8 mouse cellular contexts compared by ENCODE assay signal in genomic region chr16:10785371-10786231, GRCm38 (mm10). TPM values are rescaled to one million over a fixed set of nuclear protein-coding genes. Genes with fewer than 3 reads are reported as not detected.
DNase-seq lines count a peak whose midpoint lies in the region; ATAC-seq and TF ChIP-seq lines count a peak whose summit lies in the region.

Gene Socs1 (minus strand): TSS chr16:10785536.

- no peaks in the 10 kb centered on the region for H3K9me3 ChIP-seq in CH12.LX (replicated peaks; ENCODE audit: low read length)
- H3K9me3 ChIP-seq in forebrain, embryonic 10.5 days = no peaks in the 10 kb centered on the region
- no peaks in the 10 kb centered on the region for H3K9me3 ChIP-seq in heart, embryonic 15.5 days (replicated peaks)
- no peaks in the 10 kb centered on the region for H3K9me3 ChIP-seq in liver, embryonic 16.5 days (replicated peaks; ENCODE audit: control insufficient read depth, low read length)
- H3K9me3 ChIP-seq in neural tube, embryonic 13.5 days = no peaks in the 10 kb centered on the region

- TF ChIP-seq EP300 in CH12.LX (IDR thresholded peaks at IDR 0.05; ENCODE audit: low read length) = peak; percentile 85

- peak within 1 kb of the TSS; percentile 64 for H3K4me2 ChIP-seq in CH12.LX (ENCODE audit: insufficient read depth, low read depth, poor library complexity, severe bottlenecking)
- H3K4me2 ChIP-seq in heart, embryonic 15.5 days = peak within 1 kb of the TSS; percentile 97
- H3K4me2 ChIP-seq in liver, embryonic 16.5 days (ENCODE audit: low read depth, low read length) = peak within 1 kb of the TSS; percentile 100
- peak within 1 kb of the TSS; percentile 99 for H3K4me2 ChIP-seq in neural tube, embryonic 13.5 days

- WGBS in forebrain, embryonic 10.5 days = under 1% methylated on average over 57 of the region's 59 CpGs
- under 1% methylated on average over 59 of the region's 59 CpGs for WGBS in heart, embryonic 15.5 days
- WGBS in liver, embryonic 16.5 days (ENCODE audit: insufficient replicate concordance) = under 1% methylated on average over 59 of the region's 59 CpGs
- under 1% methylated on average over 59 of the region's 59 CpGs for WGBS in neural tube, embryonic 13.5 days

- H3K9ac ChIP-seq in CH12.LX (ENCODE audit: insufficient read depth, low read depth) = peak within 1 kb of the TSS; percentile 89
- peak within 1 kb of the TSS; percentile 77 for H3K9ac ChIP-seq in heart, embryonic 15.5 days
- H3K9ac ChIP-seq in liver, embryonic 16.5 days (ENCODE audit: low read depth, low read length) = peak within 1 kb of the TSS; percentile 74
- H3K9ac ChIP-seq in neural tube, embryonic 13.5 days = peak within 1 kb of the TSS; percentile 80

- peaks cover 0 to 24% of the 10 kb centered on the region in 2 experiments for H3K36me3 ChIP-seq in CH12.LX (replicated peaks in 1 of 2; ENCODE audit: control insufficient read depth in 1 of 2, insufficient read depth in 1 of 2, low read length in 1 of 2)
- no peaks in the 10 kb centered on the region for H3K36me3 ChIP-seq in forebrain, embryonic 10.5 days (replicated peaks)
- H3K36me3 ChIP-seq in heart, embryonic 15.5 days = no peaks in the 10 kb centered on the region
- no peaks in the 10 kb centered on the region for H3K36me3 ChIP-seq in liver, embryonic 16.5 days (ENCODE audit: control insufficient read depth, insufficient read depth)
- H3K36me3 ChIP-seq in neural tube, embryonic 13.5 days = no peaks in the 10 kb centered on the region
- H3K36me3 ChIP-seq in testis, adult 2 months (ENCODE audit: control insufficient read depth, insufficient read depth, low read length) = no peaks in the 10 kb centered on the region

- TF ChIP-seq CTCF in CH12.LX (conservative IDR thresholded peaks at IDR 0.05 in 1 of 2, IDR thresholded peaks at IDR 0.05 in 1 of 2; ENCODE audit: low read depth in 2 of 2, low read length in 2 of 2) = no peak
- TF ChIP-seq CTCF in testis, adult 2 months (IDR thresholded peaks at IDR 0.05; ENCODE audit: control insufficient read depth, insufficient read depth, insufficient replicate concordance, low read depth, low read length) = no peak

- H3K27ac ChIP-seq in CH12.LX (ENCODE audit: insufficient read depth, low read depth) = peak within 1 kb of the TSS; percentile 89
- peak within 1 kb of the TSS; percentile 93 for H3K27ac ChIP-seq in forebrain, embryonic 10.5 days
- H3K27ac ChIP-seq in heart, embryonic 15.5 days = peak within 1 kb of the TSS; percentile 99
- peak within 1 kb of the TSS; percentile 87 for H3K27ac ChIP-seq in liver, embryonic 16.5 days (ENCODE audit: low read length)
- peak within 1 kb of the TSS; percentile 89 for H3K27ac ChIP-seq in neural tube, embryonic 13.5 days (replicated peaks)
- peak within 1 kb of the TSS; percentile 89 for H3K27ac ChIP-seq in testis, adult 2 months (ENCODE audit: control insufficient read depth, insufficient read depth, low read depth, low read length)

- peak; percentile 98 for TF ChIP-seq POLR2A in CH12.LX (IDR thresholded peaks at IDR 0.05; ENCODE audit: low read depth, low read length)
- TF ChIP-seq POLR2A in testis, adult 2 months (IDR thresholded peaks at IDR 0.05; ENCODE audit: control insufficient read depth, low read depth, low read length) = peak; percentile 55

- in situ Hi-C loops in CH12.LX (cut with MboI; ENCODE audit: low pct_ligation_motif_present, low pct_unique_long_range_greater_than_20kb, low sequenced_read_pairs) = loop anchor here (5.0 kb wide), 2 partner anchors 118 to 213 kb away; no protein-coding TSS in a partner anchor

- peaks cover 37 to 56% of the 10 kb centered on the region in 2 experiments for H3K4me1 ChIP-seq in CH12.LX (ENCODE audit: control insufficient read depth in 1 of 2, insufficient read depth in 2 of 2)
- H3K4me1 ChIP-seq in forebrain, embryonic 10.5 days = peaks cover 69% of the 10 kb centered on the region
- H3K4me1 ChIP-seq in heart, embryonic 15.5 days (replicated peaks) = peaks cover 63% of the 10 kb centered on the region
- H3K4me1 ChIP-seq in liver, embryonic 16.5 days (ENCODE audit: control insufficient read depth, low read depth, low read length) = peaks cover 7% of the 10 kb centered on the region
- peaks cover 45% of the 10 kb centered on the region for H3K4me1 ChIP-seq in neural tube, embryonic 13.5 days (replicated peaks)
- peaks cover 12% of the 10 kb centered on the region for H3K4me1 ChIP-seq in testis, adult 2 months (ENCODE audit: control insufficient read depth, insufficient read depth, low read length)

- no peak for TF ChIP-seq RAD21 in CH12.LX (IDR thresholded peaks at IDR 0.05; ENCODE audit: low read depth, low read length)

- peak; percentile 98 for DNase-seq in CH12.LX (ENCODE audit: extremely low read depth)
- peak; percentile 78 for DNase-seq in c-Kit-positive CD71-negative TER-119-negative erythroid progenitor cells, embryonic 14.5 days (ENCODE audit: low read depth)
- DNase-seq in forebrain, embryonic 10.5 days (ENCODE audit: extremely low spot score, low spot score) = peak; percentile 90
- DNase-seq in kidney, postnatal 25 days = peak; percentile 92 to 94

- ATAC-seq in heart, embryonic 15.5 days (replicated peaks; ENCODE audit: insufficient number of reproducible peaks, insufficient read depth, low FRiP score, low read depth) = peak; percentile 84
- ATAC-seq in liver, embryonic 16.5 days (ENCODE audit: low read depth) = peak; percentile 76
- ATAC-seq in neural tube, embryonic 13.5 days (ENCODE audit: low read depth) = peak; percentile 90

- peak within 1 kb of the TSS; percentile 84 to 99 (median 96) for H3K4me3 ChIP-seq in CH12.LX (replicated peaks in 1 of 3; ENCODE audit: low read depth in 2 of 3, low read length in 2 of 3, poor library complexity in 1 of 3)
- H3K4me3 ChIP-seq in forebrain, embryonic 10.5 days = peak within 1 kb of the TSS; percentile 80
- H3K4me3 ChIP-seq in heart, embryonic 15.5 days = peak within 1 kb of the TSS; percentile 85
- H3K4me3 ChIP-seq in liver, embryonic 16.5 days (ENCODE audit: low read depth, low read length) = peak within 1 kb of the TSS; percentile 86
- H3K4me3 ChIP-seq in neural tube, embryonic 13.5 days = peak within 1 kb of the TSS; percentile 68
- H3K4me3 ChIP-seq in testis, adult 2 months (ENCODE audit: control insufficient read depth, low read depth, low read length) = peak within 1 kb of the TSS; percentile 97

- dilution Hi-C loops in CH12.LX (cut with MboI; ENCODE audit: extremely low pct_ligation_motif_present, extremely low pct_unique_long_range_greater_than_20kb, low sequenced_read_pairs) = no loop called here

- peaks cover 16% of the 10 kb centered on the region for H3K79me2 ChIP-seq in CH12.LX (replicated peaks; ENCODE audit: control insufficient read depth, extremely low read depth, insufficient read depth, poor library complexity, severe bottlenecking)

- H3K27me3 ChIP-seq in CH12.LX (replicated peaks) = no peaks in the 10 kb centered on the region
- peaks cover 30% of the 10 kb centered on the region for H3K27me3 ChIP-seq in forebrain, embryonic 10.5 days (ENCODE audit: poor library complexity, severe bottlenecking)
- H3K27me3 ChIP-seq in heart, embryonic 15.5 days = no peaks in the 10 kb centered on the region; the same call in 1 of the 2 replicates
- peaks cover 26% of the 10 kb centered on the region for H3K27me3 ChIP-seq in liver, embryonic 16.5 days (ENCODE audit: control insufficient read depth, insufficient read depth, low read depth, low read length)
- H3K27me3 ChIP-seq in neural tube, embryonic 13.5 days = peaks cover 24% of the 10 kb centered on the region
- no peaks in the 10 kb centered on the region for H3K27me3 ChIP-seq in testis, adult 2 months (ENCODE audit: control insufficient read depth, insufficient read depth, low read length)

TF ChIP-seq in CH12.LX, 34 proteins besides CTCF, POLR2A, EP300 and RAD21 (continues in another document):
- TF ChIP-seq PAX5 (IDR thresholded peaks at IDR 0.05; ENCODE audit: low read length) (no peak), MXI1 (IDR thresholded peaks at IDR 0.05; ENCODE audit: low read depth, low read length) (peak; percentile 67), RCOR1 (conservative IDR thresholded peaks at IDR 0.05; ENCODE audit: low read depth, low read length) (no peak; the same call in none of the 2 replicates), IRF4 (IDR thresholded peaks at IDR 0.05; ENCODE audit: low read depth, low read length) (peak; percentile 99), NELFE (IDR thresholded peaks at IDR 0.05; ENCODE audit: low read depth, low read length) (peak; percentile 99), ETS1 (conservative IDR thresholded peaks at IDR 0.05; ENCODE audit: low read depth, low read length) (peak; percentile 92), MAX (IDR thresholded peaks at IDR 0.05; ENCODE audit: low read length) (peak; percentile 79), JUND (conservative IDR thresholded peaks at IDR 0.05; ENCODE audit: low read depth, low read length) (no peak), CHD2 (IDR thresholded peaks at IDR 0.05; ENCODE audit: low read length) (peak; percentile 53; the same call in 1 of the 2 replicates), ZNF384 (IDR thresholded peaks at IDR 0.05; ENCODE audit: low read depth, low read length) (0 out of 2 replicates have a peak, but pooled peaks have one; percentile 5), ZKSCAN1 (IDR thresholded peaks at IDR 0.05; ENCODE audit: borderline replicate concordance, low read depth, low read length) (no peak), E2F4 (IDR thresholded peaks at IDR 0.05; ENCODE audit: insufficient replicate concordance, low read depth, low read length) (no peak), HCFC1 (IDR thresholded peaks at IDR 0.05; ENCODE audit: low read depth, low read length) (peak; percentile 59), POLR2AphosphoS2 (IDR thresholded peaks at IDR 0.05; ENCODE audit: low read depth, low read length) (peak; percentile 98), SIN3A (IDR thresholded peaks at IDR 0.05; ENCODE audit: low read length) (peak; percentile 59; the same call in 1 of the 2 replicates), ZMIZ1 (IDR thresholded peaks at IDR 0.05; ENCODE audit: low read depth, low read length) (peak; percentile 99), USF2 (conservative IDR thresholded peaks at IDR 0.05; ENCODE audit: low read depth, low read length) (no peak), UBTF (IDR thresholded peaks at IDR 0.05; ENCODE audit: low read depth, low read length) (peak; percentile 47), CHD1 (IDR thresholded peaks at IDR 0.05; ENCODE audit: low read depth, low read length) (peak; percentile 67; the same call in 1 of the 2 replicates)

RNA-seq across cellular contexts. Expression of gene Socs1, which starts in this region (rescaled TPM):
- total RNA-seq in CH12.LX (2012; rRNA removed) (26.1 and 29.1 TPM in 2 replicates), CH12.LX (2014; rRNA removed) (17.3 and 18.8 TPM in 2 replicates)
- polyA plus RNA-seq in CH12.LX (2012; ENCODE audit: insufficient read length, low read depth) = 23.0 and 27.6 TPM in 2 replicates
- 2.3 and 2.7 TPM in 2 replicates for polyA plus RNA-seq in forebrain, embryonic 10.5 days (2016; fragmentation: Nextera tagmentation; extraction: Ambion mirVana)
- 5.1 and 8.3 TPM in 2 replicates for polyA plus RNA-seq in heart, embryonic 15.5 days (2015; fragmentation: Nextera tagmentation; extraction: Ambion mirVana)
- polyA plus RNA-seq in liver, embryonic 16.5 days (2015; fragmentation: Nextera tagmentation; extraction: Ambion mirVana) = 0.72 and 0.77 TPM in 2 replicates
- 3.7 and 4.2 TPM in 2 replicates for polyA plus RNA-seq in neural tube, embryonic 13.5 days (2015; fragmentation: Nextera tagmentation; extraction: Ambion mirVana)
- polyA plus RNA-seq in testis, adult 2 months (2012; rRNA removed) = 4.0 and 5.2 TPM in 2 replicates

Comparison
In these comparisons a context has a peak if more than half of its experiments do, and no peak if none do; other contexts are left out.
1. Peak in every context shown above with its lines: DNase-seq, ATAC-seq, H3K4me3 ChIP-seq and H3K27ac ChIP-seq.
2. Peak in ATAC-seq, H3K4me3 ChIP-seq, H3K27ac ChIP-seq, H3K9ac ChIP-seq and H3K4me2 ChIP-seq in liver, embryonic 16.5 days; RNA of the gene not detected or under 1 TPM.